Mouse (Mus musculus) small intestine, adult 2 months (tissue): Measurements from ENCODE around the gene Ints6l. TPM values are rescaled to one million over a fixed set of nuclear protein-coding genes. Genes with fewer than 3 reads are reported as not detected.

Source experiments
- H3K27ac ChIP-seq: fragments of 200-500 bp; 2 replicates; pipeline ENCODE4 v1.5.1; 2012; ENCODE audit warnings: low read depth, low read length, control low read depth, inconsistent platforms; ENCODE audit not compliant: insufficient read depth
- H3K27me3 ChIP-seq: fragments of 200-500 bp; 2 replicates; pipeline ENCODE4 v1.6.1; 2012; ENCODE audit warnings: mild to moderate bottlenecking, moderate library complexity, low read length, inconsistent platforms; ENCODE audit not compliant: control insufficient read depth, insufficient read depth
- H3K36me3 ChIP-seq: fragments of 200-500 bp; 2 replicates; pipeline ENCODE4 v1.6.1; 2012; ENCODE audit warnings: mild to moderate bottlenecking, low read length, control low read depth, inconsistent platforms; ENCODE audit not compliant: control insufficient read depth, insufficient read depth
- H3K4me1 ChIP-seq: fragments of 200-500 bp; 2 replicates; pipeline ENCODE4 v1.6.1; 2012; ENCODE audit warnings: low read length, inconsistent platforms, mixed read lengths; ENCODE audit not compliant: control insufficient read depth, insufficient read depth, insufficient read length
- H3K4me3 ChIP-seq: fragments of 200-500 bp; 2 replicates; pipeline ENCODE4 v1.5.1; 2012; ENCODE audit warnings: low read depth, mild to moderate bottlenecking, control low read depth, inconsistent platforms, low read length, moderate library complexity
- CTCF ChIP-seq: fragments of 200-500 bp; IDR thresholded peaks from 2 replicates; pipeline ENCODE4 v1.5.1; 2012; ENCODE audit warnings: low read depth, mild to moderate bottlenecking, control low read depth, inconsistent platforms, low read length, moderate library complexity, mixed read lengths; ENCODE audit not compliant: insufficient replicate concordance, insufficient read length; ENCODE audit errors: extremely low read depth
- POLR2A ChIP-seq: fragments of 200-500 bp; IDR thresholded peaks from 2 replicates; pipeline ENCODE4 v1.6.1; 2012; ENCODE audit warnings: low read depth, mild to moderate bottlenecking, control low read depth, inconsistent platforms, low read length, moderate library complexity
- WGBS: fragments of 180-500 bp; shearing (Covaris S2); methylation state at CpG from one replicate; pipeline ENCODE4 v1.1.7; 2018; 5-methylcytosine and 5-hydroxymethylcytosine counted together
- polyA plus RNA-seq: library from polyadenylated mRNA; depleted of rRNA; stranded (reverse); fragments of >200 nt; gene quantifications from 2 replicates; pipeline ENCODE4 v1.2.3, GENCODE M21; 2012

The Ints6l gene
- polyA plus RNA-seq, 1 experiment, result 2.1 TPM

DNA sequence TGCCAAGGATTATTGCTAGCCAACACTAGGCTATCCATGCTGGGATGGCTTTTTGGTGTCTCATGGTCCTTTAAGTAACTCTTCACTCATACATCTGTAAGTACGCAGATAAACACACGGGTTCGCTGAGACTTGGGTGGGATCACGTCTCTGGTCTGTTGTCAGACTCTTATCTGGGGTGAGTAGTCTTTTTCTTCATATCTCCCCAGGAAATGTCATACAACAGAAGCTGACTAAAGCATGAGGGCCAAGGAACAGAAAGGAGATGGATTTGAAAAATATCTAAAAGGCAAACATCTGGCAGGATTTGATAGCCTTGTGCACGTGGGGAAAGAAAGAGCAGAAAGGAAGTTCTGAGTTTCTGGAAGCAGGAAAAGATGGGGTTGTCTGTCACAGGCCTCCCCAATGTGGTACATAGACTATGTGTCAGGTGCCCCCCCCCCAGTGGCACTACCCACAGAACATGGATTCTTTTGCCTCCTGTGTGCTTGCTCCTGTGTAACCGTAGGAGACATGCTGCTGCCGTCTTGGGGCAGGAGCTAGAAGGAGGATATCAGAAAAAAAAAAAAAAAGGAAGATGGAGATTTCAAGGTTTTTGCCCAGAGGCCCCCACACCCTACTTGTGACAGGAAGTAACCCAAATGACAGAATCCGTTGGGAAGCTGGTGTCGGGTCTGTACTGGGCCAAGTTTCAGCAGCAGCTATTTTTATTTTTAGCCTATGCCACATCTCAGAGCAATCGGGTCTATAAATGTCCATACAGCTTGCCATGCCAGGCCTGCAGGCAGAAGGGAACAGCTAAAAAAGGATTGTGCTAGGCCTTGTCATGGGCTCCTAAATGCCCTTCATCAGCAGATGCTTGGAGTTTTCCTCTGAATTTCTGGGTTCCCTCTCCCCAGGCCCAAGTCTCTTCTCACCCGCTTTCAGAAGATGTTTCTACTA, 7.9 kb upstream of the Ints6l start:
- no peak overlapping the region for H3K4me3 ChIP-seq
- H3K36me3 ChIP-seq, result no peaks in the 10 kb centered on the region
- H3K4me1 ChIP-seq, result no peaks in the 10 kb centered on the region
- H3K27ac ChIP-seq, result no peak overlapping the region
- no peaks in the 10 kb centered on the region for H3K27me3 ChIP-seq
- 64% methylated on average over 11 of the region's 11 CpGs for WGBS
- TF ChIP-seq CTCF (no peak), POLR2A (no peak)

DNA sequence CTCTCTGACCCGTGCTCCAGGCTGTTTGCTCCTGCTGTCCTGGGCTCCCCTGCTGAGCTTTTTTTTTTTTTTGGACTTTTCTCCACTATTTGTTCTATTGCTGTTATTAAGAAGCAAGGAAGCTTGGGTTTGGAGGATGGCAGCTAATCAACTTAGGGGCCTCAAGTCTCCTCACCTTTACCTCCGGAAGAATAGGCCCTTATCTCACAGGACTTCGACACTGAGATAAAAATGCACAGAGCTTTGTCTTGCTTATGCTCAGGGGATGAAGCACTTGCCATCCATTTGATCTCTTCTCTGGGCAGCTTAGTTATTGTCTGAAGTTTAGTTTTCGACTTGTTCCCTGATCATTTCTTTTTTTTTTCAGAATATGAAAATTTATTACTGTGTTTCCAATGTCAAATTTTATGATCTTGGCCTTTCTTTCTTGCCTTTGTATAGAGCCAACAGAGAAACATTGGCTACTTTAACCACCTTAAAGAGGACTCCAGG, 7.1 kb upstream of the Ints6l start, which contains the start of gene Gm2174:
Gm2174 (plus strand) TSS at position 442 of the 492 bp plus-strand sequence.
- TF ChIP-seq POLR2A (no peak), CTCF (no peak)
- no peaks in the 10 kb centered on the region for H3K27me3 ChIP-seq
- no peak within 1 kb of the TSS for H3K27ac ChIP-seq
- 33% methylated on average over 4 of the region's 4 CpGs for WGBS
- H3K4me1 ChIP-seq, result no peaks in the 10 kb centered on the region
- no peak within 1 kb of the TSS for H3K4me3 ChIP-seq
- no peaks in the 10 kb centered on the region for H3K36me3 ChIP-seq

DNA sequence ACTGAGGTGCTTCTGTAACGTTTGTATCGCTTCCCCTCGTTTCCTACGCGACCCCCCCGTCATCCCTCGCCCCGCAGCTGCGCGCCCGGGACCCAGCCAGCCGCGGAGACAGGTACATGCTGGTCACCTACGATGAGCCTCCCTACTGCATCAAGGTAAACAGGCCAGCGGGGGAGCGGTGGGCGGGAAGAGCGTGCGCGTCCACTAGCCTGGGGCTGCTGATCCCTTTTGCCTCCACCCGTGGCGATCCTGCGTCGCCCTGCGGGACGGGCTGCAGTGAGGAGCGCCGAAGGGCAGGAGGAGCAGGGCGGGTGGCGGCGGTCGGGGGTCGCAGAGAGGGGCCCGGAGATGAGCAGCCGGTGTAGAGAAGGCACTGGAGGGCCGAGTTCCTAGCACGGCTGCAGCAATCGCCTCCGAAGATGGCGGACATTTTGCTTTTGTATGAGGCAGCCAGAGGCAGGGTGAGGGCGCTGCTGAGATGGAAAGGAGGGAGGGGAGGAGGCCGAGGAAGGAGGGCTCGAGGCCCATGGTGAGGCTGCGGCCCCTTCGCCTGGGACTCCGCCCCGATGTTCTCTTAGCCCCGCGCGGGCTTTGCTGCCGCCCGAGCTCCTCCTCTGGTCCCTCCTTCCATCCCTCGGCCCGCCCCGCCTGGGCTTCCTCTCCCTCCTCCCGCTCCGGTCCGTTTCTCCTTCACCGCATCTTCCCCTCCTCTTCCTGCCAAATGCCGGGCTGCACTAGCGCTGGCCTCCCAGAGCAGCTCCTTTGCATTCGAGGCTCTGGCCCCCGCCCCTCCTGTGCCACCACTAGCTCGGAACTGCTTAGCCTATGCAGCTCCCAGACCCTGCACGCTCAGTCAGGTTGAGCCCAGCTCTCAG, 952 bp downstream of the Ints6l start:
- TF ChIP-seq POLR2A, result no peak
- TF ChIP-seq CTCF, result no peak
- H3K4me1 ChIP-seq, result peaks cover 2% of the 10 kb centered on the region; the same call in 1 of the 2 replicates
- H3K4me3 ChIP-seq, result peak overlapping the region; percentile 94
- H3K27me3 ChIP-seq, result no peaks in the 10 kb centered on the region; the same call in 1 of the 2 replicates
- 10% methylated on average over 63 of the region's 65 CpGs for WGBS
- H3K36me3 ChIP-seq, result no peaks in the 10 kb centered on the region
- peak overlapping the region; percentile 81 for H3K27ac ChIP-seq

DNA sequence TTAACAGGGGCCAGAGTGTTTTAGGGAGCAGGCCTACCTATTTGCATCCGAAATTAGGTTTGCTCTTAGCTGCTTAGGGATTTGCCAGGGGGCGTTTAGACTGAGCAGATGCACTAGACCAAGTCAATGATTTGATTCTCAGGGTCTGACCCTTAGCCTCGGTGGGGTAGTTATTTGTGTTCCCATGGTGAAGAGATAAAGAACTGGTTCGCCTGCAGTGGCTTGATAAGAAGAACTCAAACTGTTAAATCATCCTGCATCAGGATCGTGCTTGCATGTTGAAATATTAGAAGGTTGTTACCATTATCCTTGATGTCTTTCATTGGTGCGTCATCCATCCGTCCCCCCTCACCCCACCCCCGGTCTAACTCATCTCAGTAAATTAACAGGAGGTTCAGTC, 1.7 kb downstream of the Ints6l start:
- Histone ChIP-seq H3K27ac (no peak overlapping the region), H3K36me3 (no peaks in the 10 kb centered on the region), H3K27me3 (no peaks in the 10 kb centered on the region; the same call in 1 of the 2 replicates), H3K4me1 (peaks cover 2% of the 10 kb centered on the region; the same call in 1 of the 2 replicates), H3K4me3 (no peak overlapping the region)
- 15% methylated on average over 8 of the region's 8 CpGs for WGBS
- no peak for TF ChIP-seq CTCF
- TF ChIP-seq POLR2A, result no peak

DNA sequence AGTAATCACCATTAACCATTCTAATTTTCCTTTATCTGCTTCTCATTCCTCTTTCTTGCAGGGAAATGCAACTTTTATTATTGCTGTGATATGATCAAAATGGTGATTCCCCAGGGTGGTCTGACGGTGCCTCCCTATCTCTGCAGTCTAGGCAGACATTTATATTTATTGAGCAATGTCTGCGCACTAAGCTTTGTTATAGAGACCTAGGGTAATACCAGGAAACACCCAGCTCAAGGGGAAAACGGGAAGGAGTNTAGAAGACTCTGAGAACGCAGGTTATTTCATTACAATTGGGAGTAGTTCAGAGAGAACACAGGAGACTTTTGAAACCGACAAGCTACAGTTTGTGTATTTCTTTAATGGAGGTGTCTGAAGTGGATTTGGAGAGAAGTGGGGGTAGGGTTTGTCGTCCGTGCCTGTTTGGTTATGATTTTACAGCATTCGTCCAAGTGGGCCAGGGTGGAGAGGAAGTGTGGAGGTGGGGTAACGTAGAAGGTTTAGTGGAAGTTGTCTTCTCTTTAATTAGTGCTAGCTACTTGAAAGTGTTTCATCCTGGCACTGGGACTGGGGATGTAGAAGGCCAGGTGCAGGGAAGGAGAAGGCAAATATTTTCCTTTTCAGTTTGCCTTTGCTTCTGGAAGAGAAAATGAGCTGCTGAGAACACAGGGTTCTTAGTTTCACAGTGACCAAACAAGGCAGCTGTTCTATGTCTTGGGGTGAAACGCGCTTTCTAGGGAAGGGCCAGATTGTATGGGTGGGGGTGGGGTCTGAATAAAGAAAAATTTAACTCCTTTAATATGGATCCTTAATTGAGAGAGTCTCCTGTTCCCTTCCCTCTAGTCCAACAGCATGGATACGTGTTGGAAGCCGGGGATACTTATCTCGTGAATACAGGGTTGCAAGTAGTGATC, 7.6 kb downstream of the Ints6l start:
- Histone ChIP-seq H3K4me1 (no peaks in the 10 kb centered on the region), H3K27me3 (no peaks in the 10 kb centered on the region), H3K4me3 (no peak overlapping the region), H3K36me3 (no peaks in the 10 kb centered on the region), H3K27ac (0 out of 2 replicates have a peak overlapping the region, but pooled peaks have one; percentile 22)
- TF ChIP-seq POLR2A, result no peak
- TF ChIP-seq CTCF, result no peak
- 44% methylated on average over 14 of the region's 14 CpGs for WGBS

DNA sequence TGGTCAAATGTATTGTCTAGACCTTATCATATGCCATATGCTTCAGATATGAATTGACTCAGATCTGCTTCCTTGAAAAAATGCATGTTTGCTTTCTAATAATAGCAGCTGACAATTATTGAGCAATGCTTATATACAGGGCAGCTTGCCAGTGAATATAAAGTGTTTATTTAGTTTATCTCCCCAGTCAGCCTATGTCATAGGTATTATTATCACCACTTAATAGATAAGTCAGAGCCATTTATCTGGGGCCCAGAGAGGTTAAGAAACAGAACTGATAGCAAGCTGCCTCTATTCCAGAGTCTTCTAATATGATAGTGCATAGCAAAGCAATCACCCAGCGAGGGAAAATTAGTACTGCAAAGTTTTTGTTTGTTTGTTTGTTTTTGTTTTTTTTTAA, 10.2 kb downstream of the Ints6l start:
- Histone ChIP-seq H3K4me3 (no peak overlapping the region), H3K27me3 (no peaks in the 10 kb centered on the region), H3K36me3 (no peaks in the 10 kb centered on the region), H3K4me1 (no peaks in the 10 kb centered on the region), H3K27ac (no peak overlapping the region)
- WGBS, result 31% methylated on average over 1 of the region's 1 CpGs
- TF ChIP-seq CTCF (no peak), POLR2A (no peak)
